Mouse (Mus musculus) limb, embryonic 10.5 days (tissue): ENCODE measurements around the gene Evx1. TPM values are rescaled to one million over a fixed set of nuclear protein-coding genes. Genes with fewer than 3 reads are reported as not detected.

Experiments used
- polyA plus RNA-seq: library from polyadenylated mRNA; unstranded; fragments of >200 nt; fragmentation: Nextera tagmentation; extraction: Ambion mirVana; gene quantifications from 2 replicates; pipeline ENCODE4 v1.2.1, GENCODE M21; 2016

Evx1 gene
- polyA plus RNA-seq, 1 experiment from 2014 or later: 3.7 TPM

Other genes starting within 250 kb of the Evx1 start
- gene Hoxa1, start 155.2 kb upstream of the Evx1 start, polyA plus RNA-seq: 1.3 and 1.9 TPM in 2 replicates
- 4.5 and 5.3 TPM in 2 replicates for gene Hoxa2, start 148.7 kb upstream of the Evx1 start, polyA plus RNA-seq
- gene 5730596B20Rik, start 136.0 kb upstream of the Evx1 start, polyA plus RNA-seq: 1.1 and 1.3 TPM in 2 replicates
- gene Hoxa4, start 121.7 kb upstream of the Evx1 start, polyA plus RNA-seq: 1.6 and 1.8 TPM in 2 replicates
- gene Hoxa5, start 108.9 kb upstream of the Evx1 start, polyA plus RNA-seq: 9.8 and 10.4 TPM in 2 replicates
- 3.5 and 4.1 TPM in 2 replicates for gene Hoxa6, start 104.8 kb upstream of the Evx1 start, polyA plus RNA-seq
- gene Hoxa3, start 100.2 kb upstream of the Evx1 start, polyA plus RNA-seq: 7.0 and 7.9 TPM in 2 replicates
- gene Gm28308, start 100.2 kb upstream of the Evx1 start, polyA plus RNA-seq: 0.79 and 1.2 TPM in 2 replicates
- 24.7 and 24.8 TPM in 2 replicates for gene Hoxa7, start 91.6 kb upstream of the Evx1 start, polyA plus RNA-seq
- 95.7 and 123 TPM in 2 replicates for gene Hoxa9, start 82.4 kb upstream of the Evx1 start, polyA plus RNA-seq
- 175 and 195 TPM in 2 replicates for gene Hoxa10, start 72.6 kb upstream of the Evx1 start, polyA plus RNA-seq
- gene Hoxa11, start 67.7 kb upstream of the Evx1 start, polyA plus RNA-seq: 71.6 and 74.9 TPM in 2 replicates
- 2.7 and 11.1 TPM in 2 replicates for gene Hoxa13, start 52.6 kb upstream of the Evx1 start, polyA plus RNA-seq